ENCODE assay signal across 28 mouse cellular contexts in genomic region chr17:27973337-27973736, GRCm38 (mm10).
DNase-seq lines count a peak whose midpoint lies in the region; ATAC-seq and TF ChIP-seq lines count a peak whose summit lies in the region.
"Had no signal": no experiment of that assay in that cellular context is flagged by ENCODE, and none has a peak within 500 bp of the region (broad histone marks: within the 10 kb centered on the region; RNA-seq: fewer than 3 reads in every experiment).

No protein-coding gene starts in this region.

- no peak for TF ChIP-seq POLR2A in heart, adult 2 months (IDR thresholded peaks at IDR 0.05; ENCODE audit: insufficient read depth, low read depth, low read length)

- no peak for TF ChIP-seq EP300 in heart, adult 2 months (IDR thresholded peaks at IDR 0.05; ENCODE audit: insufficient read depth, low read depth, low read length)

- no peak overlapping the region for H3K4me2 ChIP-seq in heart, embryonic 13.5 days
- no peak overlapping the region for H3K4me2 ChIP-seq in heart, embryonic 16.5 days (ENCODE audit: low read depth, low read length)
- H3K4me2 ChIP-seq: embryonic facial prominence, embryonic 13.5 days; forebrain, embryonic 13.5 days; hindbrain, embryonic 14.5 days had no signal

- no peak for TF ChIP-seq CTCF in heart, adult 2 months (IDR thresholded peaks at IDR 0.05)

- no peak; the same call in 1 of the 2 replicates for ATAC-seq in heart, embryonic 13.5 days (ENCODE audit: extremely low read depth, insufficient number of reproducible peaks, low FRiP score, low TSS enrichment)
- 0 out of 2 replicates have a peak, but pooled peaks have one; percentile 56 for ATAC-seq in heart, embryonic 16.5 days (replicated peaks; ENCODE audit: extremely low read depth, insufficient read depth, low FRiP score)
- ATAC-seq: CD4-positive, CD25-positive, alpha-beta regulatory T cell, adult 4 months; forebrain, embryonic 13.5 days; forebrain, embryonic 16.5 days; hindbrain, postnatal 0 days; inflammation-experienced regulatory T-cells, adult 6 months; intestine, embryonic 16.5 days had no signal

- H3K27me3 ChIP-seq in heart, adult 2 months (ENCODE audit: control insufficient read depth, insufficient read depth, low read length) = no peaks in the 10 kb centered on the region
- H3K27me3 ChIP-seq in heart, embryonic 13.5 days (replicated peaks) = no peaks in the 10 kb centered on the region
- H3K27me3 ChIP-seq in heart, embryonic 10.5 days (ENCODE audit: insufficient read depth, poor library complexity, severe bottlenecking) = no peaks in the 10 kb centered on the region
- H3K27me3 ChIP-seq in heart, embryonic 16.5 days (ENCODE audit: control insufficient read depth, insufficient read depth, low read length) = no peaks in the 10 kb centered on the region
- H3K27me3 ChIP-seq: embryonic facial prominence, embryonic 13.5 days; forebrain, embryonic 13.5 days had no signal

- peaks cover 2% of the 10 kb centered on the region; the same call in 1 of the 2 replicates for H3K36me3 ChIP-seq in heart, adult 2 months (ENCODE audit: control insufficient read depth, insufficient read depth, low read length)
- H3K36me3 ChIP-seq in heart, embryonic 13.5 days = peaks cover 31% of the 10 kb centered on the region
- H3K36me3 ChIP-seq in heart, embryonic 10.5 days = peaks cover 25% of the 10 kb centered on the region
- H3K36me3 ChIP-seq in heart, embryonic 16.5 days (ENCODE audit: control insufficient read depth, insufficient read depth) = peaks cover 10% of the 10 kb centered on the region

- no peak overlapping the region for H3K9ac ChIP-seq in heart, adult 2 months (ENCODE audit: low read depth, low read length)
- H3K9ac ChIP-seq in heart, embryonic 13.5 days = no peak overlapping the region
- H3K9ac ChIP-seq in heart, embryonic 16.5 days (ENCODE audit: low read length) = no peak overlapping the region
- H3K9ac ChIP-seq: embryonic facial prominence, embryonic 13.5 days; forebrain, embryonic 13.5 days; hindbrain, embryonic 14.5 days had no signal

- intact Hi-C loops in heart, adult 2 months (cut with DNase I) = no loop called here
- intact Hi-C loops in heart, postnatal 36 days (cut with DNase I) = no loop called here
- intact Hi-C loops in heart, postnatal 10 days (cut with DNase I) = no loop called here
- intact Hi-C loops in left cerebral cortex, postnatal 4 days (cut with DNase I) = no loop called here

- no peaks in the 10 kb centered on the region for H3K9me3 ChIP-seq in heart, embryonic 13.5 days
- no peaks in the 10 kb centered on the region for H3K9me3 ChIP-seq in heart, embryonic 10.5 days
- H3K9me3 ChIP-seq in heart, embryonic 16.5 days (replicated peaks; ENCODE audit: control insufficient read depth, low read length) = no peaks in the 10 kb centered on the region
- H3K9me3 ChIP-seq: embryonic facial prominence, embryonic 10.5 days; embryonic facial prominence, embryonic 13.5 days; forebrain, embryonic 13.5 days had no signal

- no peak overlapping the region for H3K4me3 ChIP-seq in heart, adult 2 months
- H3K4me3 ChIP-seq in heart, embryonic 13.5 days = no peak overlapping the region
- H3K4me3 ChIP-seq in heart, embryonic 10.5 days = no peak overlapping the region
- no peak overlapping the region for H3K4me3 ChIP-seq in heart, embryonic 16.5 days (ENCODE audit: low read length)
- H3K4me3 ChIP-seq: embryonic facial prominence, embryonic 10.5 days; embryonic facial prominence, embryonic 13.5 days; erythroblast, embryonic 14.5 days; forebrain, embryonic 13.5 days had no signal

- 56% methylated on average over 4 of the region's 4 CpGs for WGBS in heart, adult 2 months
- 39% methylated on average over 4 of the region's 4 CpGs for WGBS in heart, embryonic 13.5 days
- 69% methylated on average over 4 of the region's 4 CpGs for WGBS in heart, embryonic 10.5 days
- WGBS in heart, embryonic 16.5 days = 44% methylated on average over 4 of the region's 4 CpGs

- peak in 1 of 2 experiments; percentile 51 for DNase-seq in heart, adult 2 months
- DNase-seq in heart, postnatal 36 days = no peak
- DNase-seq in heart, embryonic 10.5 days (ENCODE audit: low spot score) = no peak
- DNase-seq in heart, postnatal 10 days = peak; percentile 35 to 49
- no peak for DNase-seq in adrenal gland, adult 18-20 months (ENCODE audit: low spot score in 2 of 2)
- no peak for DNase-seq in left cerebral cortex, postnatal 4 days
- DNase-seq: adrenal gland, adult 8-10 months; adrenal gland, postnatal 25 days; cerebellum, adult 11-12 months; cerebellum, adult 8-10 months; cerebellum, postnatal 10 days; cerebellum, postnatal 36 days; embryo, embryonic 11 days; gastrocnemius, postnatal 25 days; kidney, adult 18-20 months; kidney, adult 9 months had no signal

- peak overlapping the region; percentile 89 for H3K27ac ChIP-seq in heart, adult 2 months
- H3K27ac ChIP-seq in heart, embryonic 13.5 days (replicated peaks) = peak overlapping the region; percentile 58
- no peak overlapping the region for H3K27ac ChIP-seq in heart, embryonic 10.5 days
- H3K27ac ChIP-seq in heart, embryonic 16.5 days (ENCODE audit: low read length) = peak overlapping the region; percentile 74
- H3K27ac ChIP-seq: embryonic facial prominence, embryonic 10.5 days; embryonic facial prominence, embryonic 13.5 days; forebrain, embryonic 13.5 days; hindbrain, embryonic 14.5 days; hindbrain, postnatal 0 days had no signal

- peaks cover 38% of the 10 kb centered on the region for H3K4me1 ChIP-seq in heart, adult 2 months (ENCODE audit: control insufficient read depth, insufficient read depth, low read length)
- peaks cover 62% of the 10 kb centered on the region for H3K4me1 ChIP-seq in heart, embryonic 13.5 days
- H3K4me1 ChIP-seq in heart, embryonic 10.5 days = peaks cover 28% of the 10 kb centered on the region
- peaks cover 39% of the 10 kb centered on the region for H3K4me1 ChIP-seq in heart, embryonic 16.5 days (ENCODE audit: control insufficient read depth, insufficient read depth, low read length)

- H3K79me2 ChIP-seq in heart, adult 2 months (replicated peaks; ENCODE audit: control insufficient read depth, insufficient read depth, low read length) = 0 out of 2 replicates have a peak, but pooled peaks cover 1% of the 10 kb centered on the region

Comparison
In these comparisons a context has a peak if more than half of its experiments do, and no peak if none do; other contexts are left out.
1. DNase-seq: peak in heart, postnatal 10 days (2 of 2); none in heart, postnatal 36 days (0 of 2), heart, embryonic 10.5 days (single experiment), adrenal gland, adult 18-20 months (0 of 2) and left cerebral cortex, postnatal 4 days (single experiment).